Mouse (Mus musculus): ENCODE results near the gene Atat1.

The Atat1 gene

GRCm38 (mm10) chr17:35874721-35875120 lies 35.2 kb downstream of the Atat1 start:
- DNase-seq (ENCODE audit: inconsistent age in 2 of 2, low spot score in 1 of 2) = peak in 1 of 2 experiments; percentile 61

DNA sequence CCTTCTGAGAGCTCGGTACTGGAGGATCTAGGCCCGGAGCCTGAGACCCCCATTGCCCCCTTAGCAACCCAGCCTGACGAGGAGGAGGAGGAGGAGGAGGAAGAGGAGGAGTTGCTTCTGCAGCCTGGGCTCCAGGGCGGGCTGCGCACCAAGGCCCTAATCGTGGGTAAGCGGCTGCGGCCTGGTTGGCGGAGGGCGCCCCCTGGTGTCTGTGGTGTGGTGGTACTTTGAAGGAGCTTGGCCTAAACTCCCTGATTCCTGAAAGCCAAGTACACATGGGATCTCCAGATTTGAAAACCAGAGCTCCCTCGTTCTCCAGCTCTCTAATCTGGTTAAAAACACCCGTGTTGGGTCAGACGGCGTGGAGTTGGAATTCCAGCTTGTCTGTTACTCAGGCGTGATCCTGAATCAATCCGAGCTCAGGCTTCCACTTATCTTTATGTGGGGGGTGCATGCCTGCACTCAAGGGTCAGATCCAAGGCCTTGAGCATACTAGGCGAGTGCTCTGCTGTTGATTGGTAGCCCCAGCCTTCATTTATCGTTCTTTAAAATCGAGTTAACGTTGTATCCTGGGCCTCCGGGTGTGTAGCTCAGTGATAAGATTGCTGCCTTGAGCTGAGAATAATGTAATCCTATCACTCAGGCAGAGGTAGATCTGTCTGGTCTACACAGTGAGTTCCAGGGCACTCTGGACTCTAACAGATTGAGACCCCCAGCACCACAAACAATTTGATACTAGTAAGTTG lies 35.9 kb downstream of the Atat1 start:
- peak; percentile 90 to 95 for DNase-seq (ENCODE audit: inconsistent age in 2 of 2, low spot score in 1 of 2)

GRCm38 (mm10) chr17:35870884-35871696 lies 38.8 kb downstream of the Atat1 start:
- DNase-seq (ENCODE audit: inconsistent age in 2 of 2, low spot score in 1 of 2) = peak in 1 of 2 experiments; percentile 77

- DNase-seq (ENCODE audit: inconsistent age in 2 of 2, low spot score in 1 of 2) = peak; percentile 85 to 91
These were observed 39.6 kb downstream of the Atat1 start for GRCm38 (mm10) chr17:35870151-35870883.

- DNase-seq (ENCODE audit: inconsistent age in 2 of 2, low spot score in 1 of 2) = peak; percentile 58 to 86
These were observed 40.4 kb downstream of the Atat1 start for GRCm38 (mm10) chr17:35869346-35870067.

GRCm38 (mm10) chr17:35868961-35869345 lies 40.9 kb downstream of the Atat1 start:
- DNase-seq (ENCODE audit: inconsistent age in 2 of 2, low spot score in 1 of 2) = peak in 1 of 2 experiments; percentile 78

GRCm38 (mm10) chr17:35868165-35868820 lies 41.6 kb downstream of the Atat1 start:
- peak; percentile 45 to 74 for DNase-seq (ENCODE audit: inconsistent age in 2 of 2, low spot score in 1 of 2)

- peak; percentile 62 to 89 for DNase-seq (ENCODE audit: inconsistent age in 2 of 2, low spot score in 1 of 2)
These were observed 42.7 kb downstream of the Atat1 start for GRCm38 (mm10) chr17:35866911-35867890.

GRCm38 (mm10) chr17:35866281-35866831 lies 43.5 kb downstream of the Atat1 start:
- DNase-seq (ENCODE audit: inconsistent age in 2 of 2, low spot score in 1 of 2) = peak in 1 of 2 experiments; percentile 87

GRCm38 (mm10) chr17:35865481-35866280 lies 44.2 kb downstream of the Atat1 start, which contains the start of gene Ppp1r18:
Gene Ppp1r18, plus strand, starts transcription at chr17:35865593.
- peak; percentile 79 to 94 for DNase-seq (ENCODE audit: inconsistent age in 2 of 2, low spot score in 1 of 2)

GRCm38 (mm10) chr17:35864832-35865353 lies 45.0 kb downstream of the Atat1 start:
- no peak for DNase-seq (ENCODE audit: inconsistent age in 2 of 2, low spot score in 1 of 2)

DNA sequence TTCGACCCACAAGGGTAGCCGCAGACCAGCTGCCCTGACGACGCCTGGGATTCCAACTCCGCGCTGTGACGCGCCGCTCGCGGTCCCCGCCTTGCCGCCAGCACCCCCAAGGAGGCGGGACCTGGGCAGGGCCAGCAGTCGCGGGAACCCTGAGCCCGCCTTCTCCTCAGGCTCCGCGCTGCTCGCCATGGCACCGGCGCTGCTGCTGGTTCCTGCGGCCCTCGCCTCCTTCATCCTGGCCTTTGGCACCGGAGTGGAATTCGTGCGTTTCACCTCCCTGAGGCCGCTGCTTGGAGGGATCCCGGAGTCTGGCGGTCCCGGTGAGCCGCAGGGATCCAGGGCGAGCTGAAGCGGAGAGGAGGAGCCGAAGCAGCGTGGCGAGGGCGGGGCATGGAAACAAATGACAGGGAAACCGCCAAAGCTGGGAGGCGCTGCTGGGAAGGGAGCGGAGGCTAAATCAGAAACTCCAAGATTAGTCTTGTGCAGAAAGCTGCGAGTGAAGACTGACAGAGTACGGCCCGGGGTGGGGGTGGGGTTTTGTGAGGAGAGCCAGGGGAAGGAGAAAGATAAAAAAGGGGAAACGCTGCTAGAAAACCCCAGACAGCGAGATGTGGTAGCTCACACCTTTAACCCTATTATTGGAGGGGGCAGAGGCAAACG lies 48.5 kb downstream of the Atat1 start, which contains the start of gene Nrm:
Gene Nrm, plus strand, starts transcription at position 121 of the 660 bp plus-strand sequence.
- DNase-seq (ENCODE audit: inconsistent age in 2 of 2, low spot score in 1 of 2) = peak; percentile 92 to 98

- DNase-seq (ENCODE audit: inconsistent age in 2 of 2, low spot score in 1 of 2) = no peak
These were observed 49.1 kb downstream of the Atat1 start for GRCm38 (mm10) chr17:35860831-35861197.

DNA sequence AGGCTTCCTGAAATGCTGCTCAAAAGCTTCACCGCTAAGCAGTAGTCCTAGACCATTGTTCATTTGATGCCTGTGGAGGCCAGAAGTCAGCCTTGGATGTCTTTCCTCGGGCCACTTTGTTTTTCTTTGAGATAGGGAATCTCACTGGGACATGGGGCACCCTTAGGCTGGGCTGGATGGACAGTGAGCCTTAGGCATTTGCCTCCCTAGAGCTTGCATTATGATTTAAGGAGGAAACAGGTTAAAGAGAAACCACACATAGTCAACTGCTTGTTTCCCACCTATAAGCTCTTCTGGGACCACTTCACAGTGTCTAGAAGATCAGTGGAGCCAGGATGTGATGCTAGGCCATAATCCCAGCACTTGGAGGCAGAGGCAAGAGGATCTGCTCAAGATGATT lies 50.0 kb downstream of the Atat1 start:
- no peak for DNase-seq (ENCODE audit: inconsistent age in 2 of 2, low spot score in 1 of 2)

DNA sequence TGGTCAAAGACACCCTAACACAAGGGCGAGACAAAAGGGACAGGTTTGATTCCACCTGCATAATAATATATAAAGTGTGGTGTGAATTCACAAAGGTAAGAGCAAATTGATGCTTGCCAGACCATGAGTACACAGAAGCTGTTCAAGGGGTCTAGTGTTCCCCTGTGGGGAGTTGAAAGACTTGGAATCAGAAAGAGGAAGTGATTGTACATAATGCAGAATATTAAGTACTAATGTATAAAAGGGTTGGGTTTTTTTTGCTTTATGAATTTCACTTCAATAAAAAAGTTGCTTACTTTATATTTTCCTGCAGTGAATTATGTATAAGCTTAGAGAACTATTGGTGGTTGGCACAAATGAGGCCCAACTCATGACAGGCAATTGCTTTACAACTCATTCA lies 50.5 kb downstream of the Atat1 start:
- DNase-seq (ENCODE audit: inconsistent age in 2 of 2, low spot score in 1 of 2) = no peak

DNA sequence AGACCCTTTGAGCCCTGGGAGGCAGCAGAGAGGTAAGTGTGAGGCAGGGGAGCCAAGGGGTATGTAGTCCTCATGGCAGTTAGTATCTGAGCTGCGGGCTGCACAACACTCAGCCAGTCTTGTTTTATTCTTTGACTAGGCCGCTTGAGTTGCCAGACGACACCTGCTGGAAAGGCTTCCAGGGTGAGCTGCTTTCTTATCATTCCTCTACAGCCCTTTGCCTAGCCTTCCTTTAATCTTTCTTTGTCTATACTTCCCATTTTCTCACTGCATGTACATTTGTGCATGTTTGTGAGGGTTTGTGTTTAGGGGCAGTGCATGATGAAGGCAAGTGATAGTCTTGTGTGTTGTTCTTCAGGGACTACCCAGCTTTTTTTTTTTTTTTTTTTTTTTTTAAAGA lies 58.9 kb downstream of the Atat1 start:
- DNase-seq (ENCODE audit: inconsistent age in 2 of 2, low spot score in 1 of 2) = no peak

- peak; percentile 40 to 60 for DNase-seq (ENCODE audit: inconsistent age in 2 of 2, low spot score in 1 of 2)
These were observed 61.8 kb downstream of the Atat1 start for GRCm38 (mm10) chr17:35848112-35848511.
